In genomic region chr5:144546423-144546995, GRCm38 (mm10) we compare ENCODE assay signal across 9 mouse cellular contexts. TPM values are rescaled to one million over a fixed set of nuclear protein-coding genes. Genes with fewer than 3 reads are reported as not detected.
DNase-seq lines count a peak whose midpoint lies in the region; ATAC-seq and TF ChIP-seq lines count a peak whose summit lies in the region.
"Had no signal": no experiment of that assay in that cellular context is flagged by ENCODE, and none has a peak within 500 bp of the region (broad histone marks: within the 10 kb centered on the region; RNA-seq: fewer than 3 reads in every experiment).

No protein-coding gene starts in this region.

- peaks cover 5% of the 10 kb centered on the region; the same call in 1 of the 2 replicates for H3K4me1 ChIP-seq in heart, embryonic 11.5 days (ENCODE audit: control insufficient read depth, insufficient read depth, low read length)
- H3K4me1 ChIP-seq in ES-E14 (ENCODE audit: control insufficient read depth in 2 of 2, insufficient read depth in 2 of 2, low read length in 2 of 2, poor library complexity in 1 of 2): peaks cover 5 to 7% of the 10 kb centered on the region in 2 experiments; a peak in 3 of 4 replicates
- peaks cover 47% of the 10 kb centered on the region for H3K4me1 ChIP-seq in hindbrain, embryonic 10.5 days (replicated peaks)
- H3K4me1 ChIP-seq in midbrain, embryonic 15.5 days: peaks cover 42% of the 10 kb centered on the region

- no peaks in the 10 kb centered on the region for H3K36me3 ChIP-seq in heart, embryonic 11.5 days (ENCODE audit: control insufficient read depth, insufficient read depth, low read length)
- H3K36me3 ChIP-seq in ES-E14 (ENCODE audit: control insufficient read depth, insufficient read depth, low read length, poor library complexity, severe bottlenecking): peaks cover 4% of the 10 kb centered on the region; the same call in 1 of the 2 replicates
- no peaks in the 10 kb centered on the region for H3K36me3 ChIP-seq in hindbrain, embryonic 10.5 days
- no peaks in the 10 kb centered on the region for H3K36me3 ChIP-seq in midbrain, embryonic 15.5 days (replicated peaks)

- 5% methylated on average over 34 of the region's 34 CpGs for WGBS in heart, embryonic 11.5 days (ENCODE audit: insufficient replicate concordance)
- WGBS in hindbrain, embryonic 10.5 days: 2% methylated on average over 34 of the region's 34 CpGs
- WGBS in midbrain, embryonic 15.5 days: 2% methylated on average over 33 of the region's 34 CpGs

- intact Hi-C loops in gastrocnemius, postnatal 14 days (cut with DNase I; ENCODE audit: low total_unique reads): no loop called here

- peaks cover 58% of the 10 kb centered on the region for H3K27me3 ChIP-seq in heart, embryonic 11.5 days (ENCODE audit: control insufficient read depth, insufficient read depth, low read length)
- H3K27me3 ChIP-seq in hindbrain, embryonic 10.5 days (ENCODE audit: insufficient read depth, poor library complexity, severe bottlenecking): peaks cover 75% of the 10 kb centered on the region
- peaks cover 17% of the 10 kb centered on the region for H3K27me3 ChIP-seq in midbrain, embryonic 15.5 days (replicated peaks)

- H3K4me2 ChIP-seq in heart, embryonic 11.5 days: peak overlapping the region; percentile 50
- peak overlapping the region; percentile 60 for H3K4me2 ChIP-seq in midbrain, embryonic 15.5 days

- no peak for ATAC-seq in heart, embryonic 11.5 days (replicated peaks; ENCODE audit: insufficient number of reproducible peaks, low FRiP score, low TSS enrichment)
- ATAC-seq in midbrain, embryonic 15.5 days (replicated peaks): peak; percentile 1; the same call in 1 of the 2 replicates

- in situ Hi-C loops in ES-E14 (cut with MboI; ENCODE audit: low sequenced_read_pairs in 2 of 2, unreplicated experiment in 2 of 2): no loop called here

- no peak overlapping the region for H3K27ac ChIP-seq in heart, embryonic 11.5 days (ENCODE audit: low read depth, low read length)
- H3K27ac ChIP-seq in ES-E14 (ENCODE audit: insufficient read depth, low read depth, low read length, poor library complexity, severe bottlenecking): no peak overlapping the region
- H3K27ac ChIP-seq in hindbrain, embryonic 10.5 days: peak overlapping the region; percentile 75
- H3K27ac ChIP-seq in midbrain, embryonic 15.5 days: 0 out of 2 replicates have a peak overlapping the region, but pooled peaks have one; percentile 23

- peak overlapping the region; percentile 36 for H3K4me3 ChIP-seq in heart, embryonic 11.5 days (ENCODE audit: low read depth, low read length)
- peak overlapping the region; percentile 69 to 74 for H3K4me3 ChIP-seq in ES-E14 (ENCODE audit: insufficient read depth in 1 of 2, low read depth in 1 of 2, low read length in 2 of 2, poor library complexity in 1 of 2, severe bottlenecking in 1 of 2)
- peak overlapping the region; percentile 54 for H3K4me3 ChIP-seq in hindbrain, embryonic 10.5 days
- H3K4me3 ChIP-seq in midbrain, embryonic 15.5 days: peak overlapping the region; percentile 45

- no peaks in the 10 kb centered on the region for H3K9me3 ChIP-seq in heart, embryonic 11.5 days (replicated peaks; ENCODE audit: control insufficient read depth, low read length)
- H3K9me3 ChIP-seq in ES-E14 (ENCODE audit: control insufficient read depth, insufficient read depth, low read depth, low read length): no peaks in the 10 kb centered on the region
- H3K9me3 ChIP-seq in hindbrain, embryonic 10.5 days: no peaks in the 10 kb centered on the region
- H3K9me3 ChIP-seq in midbrain, embryonic 15.5 days: no peaks in the 10 kb centered on the region

- no peak for DNase-seq in heart, postnatal 4 days
- no peak for DNase-seq in ES-E14 (ENCODE audit: low read depth, low spot score)
- DNase-seq in hindbrain, embryonic 10.5 days (ENCODE audit: low spot score): peak; percentile 50
- no peak for DNase-seq in gastrocnemius, postnatal 14 days
- DNase-seq in layer of hippocampus, adult 8-10 months (ENCODE audit: low spot score in 2 of 2): no peak
- no peak for DNase-seq in cerebellum, adult 9-10 months

- no peak overlapping the region for H3K9ac ChIP-seq in heart, embryonic 11.5 days (ENCODE audit: low read depth, low read length)
- H3K9ac ChIP-seq in ES-E14 (ENCODE audit: insufficient read depth, low read depth, low read length, poor library complexity, severe bottlenecking): peak overlapping the region; percentile 84
- H3K9ac ChIP-seq in midbrain, embryonic 15.5 days: peak overlapping the region; percentile 35

TF ChIP-seq in ES-E14, 5 proteins besides CTCF, POLR2A, EP300 and RAD21:
- TF ChIP-seq ZC3H11A (IDR thresholded peaks at IDR 0.05; ENCODE audit: borderline replicate concordance, low read depth, low read length): no peak
- TF ChIP-seq CHD2 (IDR thresholded peaks at IDR 0.05; ENCODE audit: low read depth, low read length): no peak
- no peak for TF ChIP-seq ZNF384 (IDR thresholded peaks at IDR 0.05; ENCODE audit: low read depth, low read length)
- no peak for TF ChIP-seq MAFK (IDR thresholded peaks at IDR 0.05; ENCODE audit: insufficient read depth, low read depth, low read length)
- TF ChIP-seq HCFC1 (IDR thresholded peaks at IDR 0.05; ENCODE audit: borderline replicate concordance, insufficient read depth, low read length): no peak

RNA-seq across cellular contexts. Expression of gene Nptx2, which starts 0.8 kb away (rescaled TPM):
- 0.29 and 0.49 TPM in 2 replicates for polyA plus RNA-seq in heart, embryonic 11.5 days (2014; fragmentation: Nextera tagmentation; extraction: Ambion mirVana)
- under 1 TPM in 1 of 2 experiments, not detected in 1; 0.23 TPM for total RNA-seq in heart, postnatal 4 days (2021)
- total RNA-seq in ES-E14 (2012; rRNA removed): 58.9 and 80.8 TPM in 2 replicates
- 1.8 and 3.2 TPM in 2 replicates for polyA plus RNA-seq in hindbrain, embryonic 10.5 days (2016; fragmentation: Nextera tagmentation; extraction: Ambion mirVana)
- polyA plus RNA-seq in midbrain, embryonic 15.5 days (2015; fragmentation: Nextera tagmentation; extraction: Ambion mirVana): 5.9 and 6.4 TPM in 2 replicates
- total RNA-seq in gastrocnemius, postnatal 14 days (2021): under 1 TPM; 0.09 to 0.21 TPM
- 10 to 100 TPM; 25.5 to 34.3 (median 31.0) TPM for total RNA-seq in layer of hippocampus, adult 8-10 months (2022)
- polyA plus RNA-seq: C2C12 had no signal

Comparison
In these comparisons a context has a peak if more than half of its experiments do, and no peak if none do; other contexts are left out.
1. H3K27ac ChIP-seq: peak in hindbrain, embryonic 10.5 days (single experiment) and midbrain, embryonic 15.5 days (single experiment); none in heart, embryonic 11.5 days (single experiment) and ES-E14 (single experiment).
2. RNA of gene Nptx2, which starts 0.8 kb away (total RNA-seq): 58.9 to 80.8 TPM in ES-E14 and 25.5 to 34.3 TPM in layer of hippocampus, adult 8-10 months; 0.23 TPM in heart, postnatal 4 days and 0.09 to 0.21 TPM in gastrocnemius, postnatal 14 days; every median in the first group is over 10 times any median in the second.
3. Peak in every context shown above with its lines, with median percentiles within 50 percentile points of each other: H3K4me3 ChIP-seq.